Mouse (Mus musculus): ENCODE results near the gene Ltb.

- TF ChIP-seq GATA1 (IDR thresholded peaks at IDR 0.05; ENCODE audit: borderline replicate concordance, low read length): no peak
- TF ChIP-seq FLI1 (IDR thresholded peaks at IDR 0.05; ENCODE audit: low read length): no peak
Observed at GRCm38 (mm10) chr17:35166352-35167035, 27.7 kb upstream of the Ltb start.
